Mouse (Mus musculus) spleen, postnatal 14 days (tissue): ENCODE results near the gene Fam160a1.

ENCODE experiments used
- DNase-seq, 2 experiments: peaks; one replicate each; pipeline ENCODE4 v3.0.0; 2021 to 2022; ENCODE audit warnings: low spot score in 2 of 2

The Fam160a1 gene

DNA sequence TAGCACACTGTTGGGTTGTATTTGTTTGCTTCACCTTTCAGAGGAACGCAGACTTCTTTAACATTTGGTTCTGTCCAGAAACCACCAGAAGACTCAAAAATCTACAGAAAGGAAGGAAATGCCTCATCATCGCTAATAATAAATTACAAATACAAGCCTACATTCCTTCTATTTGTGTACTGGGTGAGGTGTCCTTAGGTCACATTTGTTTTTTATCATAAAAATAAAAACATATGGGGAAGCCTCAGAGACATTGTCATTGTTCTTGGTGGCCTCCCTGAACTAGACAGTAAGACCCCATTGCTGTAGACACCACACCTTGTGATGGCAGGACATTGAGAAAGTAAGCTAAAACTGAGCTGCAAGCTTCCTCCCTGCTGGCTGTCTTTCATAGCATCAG is at the start of gene Fam160a1:
Gene Fam160a1 (minus strand): TSS at position 101 of the 400 bp plus-strand sequence.
- DNase-seq: no peak

DNA sequence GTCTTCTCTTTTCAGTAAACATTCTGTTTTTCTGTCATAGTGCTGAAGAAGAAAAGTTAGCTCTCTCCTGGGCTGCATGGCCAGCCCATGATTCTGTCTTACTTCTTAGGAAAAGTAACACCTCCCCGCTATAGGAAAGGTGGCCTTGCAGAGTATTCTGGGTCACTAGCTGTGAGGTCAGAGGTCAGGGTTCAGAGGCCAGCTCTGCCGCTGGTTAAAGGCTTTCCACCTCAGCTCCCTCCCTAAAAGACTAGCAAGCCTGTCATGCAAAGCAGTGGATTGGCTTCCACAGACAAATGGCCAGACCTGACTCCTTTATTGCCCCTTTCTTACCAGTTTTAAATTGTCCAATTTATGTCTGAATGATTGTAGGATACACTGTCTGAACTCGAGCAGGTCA is 46.9 kb upstream of the Fam160a1 start:
- DNase-seq: no peak

- DNase-seq: no peak
These were observed 45.8 kb upstream of the Fam160a1 start for GRCm38 (mm10) chr3:85862886-85863285.

DNA sequence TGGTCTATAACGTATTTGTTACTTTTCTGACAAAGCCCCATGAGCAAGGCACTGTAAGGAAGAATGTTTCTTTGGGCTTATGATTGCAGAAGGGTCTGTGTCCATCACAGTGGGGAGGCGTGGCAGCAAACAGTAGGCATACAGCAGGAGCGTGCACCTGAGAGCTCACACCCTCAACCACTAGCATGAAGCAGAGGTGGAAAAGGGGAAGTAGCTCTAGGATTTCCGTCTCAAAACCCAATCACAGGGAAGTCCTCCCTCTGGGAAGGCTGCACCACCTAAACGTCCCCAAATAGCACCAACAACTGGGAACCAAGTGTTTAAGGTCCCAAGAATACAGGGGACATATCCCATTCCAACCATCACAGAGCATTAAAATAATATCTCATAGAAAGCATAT is 43.9 kb upstream of the Fam160a1 start:
- no peak for DNase-seq

DNA sequence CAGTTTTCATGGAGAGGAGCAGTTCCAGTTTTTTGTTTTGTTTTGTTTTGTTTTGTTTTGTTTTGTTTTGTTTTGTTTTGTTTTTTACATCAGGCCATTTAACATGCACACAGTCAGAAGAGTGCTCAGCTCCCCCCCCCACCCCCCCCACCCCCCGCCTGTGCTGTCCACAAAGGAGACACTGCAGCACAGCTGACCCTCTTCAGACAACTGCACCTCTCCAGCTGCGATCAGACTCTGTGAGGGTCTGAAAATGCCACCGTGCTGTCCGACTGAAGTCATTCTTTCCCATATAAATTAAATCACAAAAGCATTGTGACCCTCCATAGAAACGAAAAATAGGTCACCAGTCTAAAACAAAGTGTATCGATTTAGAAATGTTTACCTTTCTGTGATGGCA is 42.2 kb upstream of the Fam160a1 start:
- no peak for DNase-seq

- no peak for DNase-seq
These were observed 41.3 kb upstream of the Fam160a1 start for GRCm38 (mm10) chr3:85858140-85859135.

GRCm38 (mm10) chr3:85857083-85857482 is 40.0 kb upstream of the Fam160a1 start:
- DNase-seq: no peak

DNA sequence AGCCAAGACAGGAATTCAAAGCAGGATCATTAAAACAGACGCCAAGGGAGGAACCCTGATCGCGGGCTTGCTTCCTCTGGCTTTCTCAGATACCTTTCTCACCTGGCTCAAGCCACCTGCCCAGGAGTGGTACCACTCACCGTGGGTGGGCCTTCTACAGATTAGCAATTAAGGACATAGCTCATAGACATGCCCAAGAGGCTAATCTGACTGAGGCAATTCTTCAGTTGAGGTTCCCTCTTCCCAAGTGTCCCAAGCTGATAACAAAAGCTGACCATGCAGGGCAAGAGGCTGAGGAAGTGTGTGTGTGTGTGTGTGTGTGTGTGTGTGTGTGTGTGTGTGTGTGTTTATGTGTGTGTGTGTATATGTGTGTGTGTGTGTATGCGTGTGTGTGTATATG is 38.9 kb upstream of the Fam160a1 start:
- DNase-seq: no peak

DNA sequence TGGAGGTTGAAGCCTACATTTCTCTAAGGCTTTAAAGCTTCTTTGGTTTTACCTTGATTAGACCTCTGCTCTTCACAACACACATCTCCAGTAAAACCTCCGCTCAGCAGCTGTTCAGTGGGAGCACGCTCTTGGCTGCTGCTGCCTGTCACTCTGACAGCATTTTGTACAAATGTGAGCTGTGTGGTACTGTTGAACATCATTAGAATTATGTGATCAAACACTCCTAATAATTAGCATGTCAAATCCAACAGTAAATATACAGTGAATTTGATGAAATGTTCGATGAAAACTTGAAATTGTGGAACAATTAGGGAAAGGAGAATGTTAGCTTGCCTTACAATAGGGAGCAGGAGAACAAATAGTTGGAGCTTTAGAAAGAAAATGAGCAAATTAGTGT is 38.0 kb upstream of the Fam160a1 start:
- no peak for DNase-seq

DNA sequence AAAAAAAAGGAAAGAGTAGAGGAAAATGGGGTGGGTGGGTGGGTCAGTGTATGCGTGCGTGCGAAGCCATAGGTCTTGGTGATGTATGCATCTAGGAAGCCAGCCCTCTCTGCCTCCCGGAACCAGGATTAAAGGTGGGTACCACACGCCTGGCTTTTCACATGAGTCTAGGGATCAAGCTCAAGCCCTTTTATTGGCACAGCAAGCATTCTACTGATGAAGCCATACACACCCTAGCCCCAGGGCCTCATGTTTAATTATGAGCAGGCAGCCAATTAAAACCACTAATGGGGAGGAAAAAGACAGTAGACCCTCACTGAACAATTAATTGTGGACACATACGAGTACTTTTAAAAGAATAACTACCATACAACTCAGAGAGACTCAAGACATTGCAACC is 37.1 kb upstream of the Fam160a1 start:
- DNase-seq: no peak

DNA sequence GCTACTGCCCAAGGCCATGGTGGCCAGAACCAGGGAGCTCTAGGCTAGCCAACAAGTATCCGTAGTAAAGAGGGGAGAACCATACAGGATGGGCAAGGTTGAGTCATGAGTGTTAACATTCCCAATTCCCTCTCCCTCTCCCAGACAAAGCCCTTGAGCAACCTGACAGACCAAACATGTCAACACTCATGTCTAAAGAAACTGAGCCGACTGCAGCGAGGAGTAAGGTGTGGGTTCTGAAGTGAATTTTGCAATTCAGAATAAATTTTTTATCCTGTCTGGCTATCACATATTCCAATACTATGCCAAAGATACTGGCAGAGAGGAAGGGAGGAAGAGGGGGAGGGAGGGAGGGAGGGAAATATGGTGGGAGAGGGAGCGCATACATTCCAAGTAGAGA is 36.6 kb upstream of the Fam160a1 start:
- no peak for DNase-seq

DNA sequence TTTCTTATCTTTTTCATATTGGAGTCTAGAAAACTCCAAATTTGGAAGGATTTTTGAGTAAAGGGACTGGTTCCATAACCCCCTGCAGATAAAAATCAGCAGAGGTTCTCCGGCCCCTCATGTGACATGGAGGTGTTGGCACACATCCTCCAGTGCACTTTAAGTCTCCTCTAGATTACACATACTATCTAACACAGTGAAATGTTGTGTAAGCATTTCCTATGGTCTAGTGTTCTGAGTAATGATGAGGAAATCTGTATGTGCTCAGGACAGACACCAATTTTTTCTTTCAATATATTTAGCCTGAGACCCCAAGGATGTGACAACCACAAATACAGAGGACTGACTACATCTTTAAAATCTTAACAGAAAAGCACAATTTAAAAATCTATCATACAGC is 33.0 kb upstream of the Fam160a1 start:
- no peak for DNase-seq

GRCm38 (mm10) chr3:85846316-85846715 is 29.2 kb upstream of the Fam160a1 start:
- DNase-seq: no peak

- DNase-seq: no peak
These were observed 28.2 kb upstream of the Fam160a1 start for GRCm38 (mm10) chr3:85845341-85845740.

DNA sequence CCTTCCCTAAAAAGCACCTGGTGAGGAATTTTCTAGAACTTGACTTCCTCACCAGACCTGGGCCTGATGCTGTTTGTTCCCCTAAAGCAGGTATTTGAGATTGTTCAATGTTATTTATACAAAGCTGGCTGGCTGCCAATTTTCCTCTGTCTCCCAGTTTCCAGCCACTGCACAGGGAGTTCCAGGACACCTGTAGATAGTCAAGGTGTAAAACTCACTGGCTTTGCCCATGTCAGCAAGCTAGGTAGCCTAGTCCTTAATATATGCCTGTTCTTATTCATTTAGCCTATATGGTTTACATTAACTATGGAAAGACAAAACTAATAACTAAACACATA is 25.8 kb upstream of the Fam160a1 start:
- DNase-seq: no peak

DNA sequence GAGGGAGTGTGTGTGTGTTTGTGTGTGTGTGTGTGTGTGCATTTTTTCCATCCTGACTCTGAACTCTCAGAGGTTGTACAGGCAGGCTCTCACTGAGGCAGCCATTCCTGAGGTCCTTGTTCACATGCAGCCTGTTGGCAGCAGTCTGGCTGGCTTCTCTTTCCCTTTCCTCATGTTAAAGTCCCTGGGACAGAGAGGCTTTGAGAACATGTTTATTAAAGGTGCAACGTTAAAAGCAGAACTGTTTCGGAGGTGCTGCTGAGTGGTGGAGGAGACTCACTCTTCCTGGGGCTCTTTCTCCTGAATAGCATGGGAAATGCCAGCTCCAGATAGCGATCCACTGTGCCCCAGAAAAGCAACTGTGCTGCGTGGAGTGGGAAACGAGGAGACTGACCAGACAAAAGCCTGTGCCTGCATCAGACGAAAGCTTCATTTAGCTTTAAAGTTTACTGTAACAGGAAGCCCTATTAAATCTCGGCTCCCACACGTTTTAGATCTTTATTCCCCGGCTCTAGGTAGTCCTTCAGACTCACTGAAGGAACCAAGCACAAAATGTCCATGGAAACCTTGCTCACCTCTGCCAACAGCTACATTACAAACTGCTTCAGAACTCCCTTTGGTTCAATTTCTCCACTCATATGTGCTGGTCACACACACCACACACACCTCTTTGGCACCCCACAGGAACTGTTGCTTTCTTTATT is 25.2 kb upstream of the Fam160a1 start:
- DNase-seq: no peak

- no peak for DNase-seq
These were observed 24.5 kb upstream of the Fam160a1 start for GRCm38 (mm10) chr3:85841454-85842176.

DNA sequence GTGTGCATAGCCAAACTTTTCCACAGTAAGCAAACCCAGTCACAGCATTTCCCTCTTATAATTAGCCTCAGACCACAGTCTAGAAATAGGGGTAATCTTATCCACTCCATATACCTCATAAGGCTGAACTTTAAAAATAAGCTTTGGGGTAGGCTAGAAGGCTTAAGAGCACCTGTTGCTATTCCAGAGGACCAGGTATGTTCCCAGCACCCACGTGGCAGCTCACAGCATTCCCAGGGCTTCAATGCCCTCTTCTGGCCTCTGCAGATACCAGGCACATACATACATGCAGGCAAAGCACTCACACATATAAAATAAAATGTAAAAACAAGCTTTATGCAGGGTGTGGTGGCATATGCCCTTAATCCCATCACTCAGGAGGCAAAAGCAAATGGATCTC is 16.5 kb upstream of the Fam160a1 start:
- DNase-seq: no peak

DNA sequence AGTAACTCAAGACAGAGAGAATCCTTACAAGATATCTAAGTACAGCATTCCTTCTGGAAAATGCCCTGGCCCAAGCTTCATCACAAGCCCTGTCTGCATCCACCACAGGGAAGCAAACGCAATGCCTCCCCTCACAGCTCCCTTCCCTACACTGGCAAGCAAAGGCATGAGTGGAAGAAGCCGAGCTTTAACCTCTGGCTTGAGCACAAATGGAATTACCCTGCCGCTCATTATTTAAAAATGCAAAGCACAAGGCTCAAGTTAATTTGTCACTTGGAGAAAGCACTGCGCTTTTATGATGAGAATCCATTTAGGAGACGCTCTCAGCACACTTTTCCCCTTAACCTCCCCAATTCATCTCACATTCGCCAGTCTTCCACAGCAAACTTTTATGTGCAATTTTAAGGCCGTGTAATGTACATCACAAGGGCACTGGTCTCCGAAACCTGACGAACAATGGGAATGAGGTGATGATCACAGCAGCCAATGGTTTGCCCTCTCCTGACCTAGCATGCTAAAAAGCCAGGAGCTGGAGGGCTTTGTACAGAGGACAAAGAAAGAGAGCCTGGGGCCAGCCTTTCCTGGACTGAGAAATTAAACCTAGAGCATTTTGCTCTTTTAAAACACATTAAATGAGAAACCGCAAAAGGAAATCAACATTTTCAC is 15.5 kb upstream of the Fam160a1 start:
- no peak for DNase-seq

- no peak for DNase-seq
These were observed 14.7 kb upstream of the Fam160a1 start for GRCm38 (mm10) chr3:85831785-85832184.

- no peak for DNase-seq
These were observed 12.0 kb upstream of the Fam160a1 start for GRCm38 (mm10) chr3:85829047-85829446.

- no peak for DNase-seq
These were observed 10.7 kb upstream of the Fam160a1 start for GRCm38 (mm10) chr3:85827815-85828214.
